Mouse (Mus musculus) CD4-positive, CD25-positive, alpha-beta regulatory T cell, adult 4 months (primary cell): Measurements from ENCODE around the gene Per3. TPM values are rescaled to one million over a fixed set of nuclear protein-coding genes. Genes with fewer than 3 reads are reported as not detected.
A peak's percentile ranks its signal among the peaks of the same experiment; 100 is the strongest.

Experiments
- ATAC-seq: one replicate; pipeline ENCODE4 v1.8.0; 2017
- polyA plus RNA-seq, 2 experiments: library from polyadenylated mRNA; unstranded; fragments of 100-300 nt; shearing (Covaris generic); gene quantifications; one replicate each; pipeline ENCODE4 v1.2.1; 2017

The Per3 gene
- polyA plus RNA-seq, result 1 to 10 TPM; 4.7 to 5.2 TPM

GRCm38 (mm10) chr4:151044037-151044943, at the start of gene Per3:
Gene Per3, minus strand, starts transcription at chr4:151044665.
- peak; percentile 83 for ATAC-seq

- no peak for ATAC-seq
These were observed 44.8 kb upstream of the Per3 start, which contains the start of gene Gm13090 for GRCm38 (mm10) chr4:151089270-151089669. Gene Gm13090, plus strand, starts transcription at chr4:151089570.

- no peak for ATAC-seq
These were observed 44.4 kb upstream of the Per3 start for GRCm38 (mm10) chr4:151088819-151089218.

- ATAC-seq, result no peak
These were observed 42.9 kb upstream of the Per3 start for GRCm38 (mm10) chr4:151087358-151087757.

- no peak for ATAC-seq
These were observed 38.6 kb upstream of the Per3 start for GRCm38 (mm10) chr4:151083027-151083426.

- ATAC-seq, result no peak
These were observed 37.5 kb upstream of the Per3 start for GRCm38 (mm10) chr4:151081977-151082376.

- no peak for ATAC-seq
These were observed 36.9 kb upstream of the Per3 start for GRCm38 (mm10) chr4:151081355-151081754.

GRCm38 (mm10) chr4:151074817-151075216, 30.4 kb upstream of the Per3 start:
- ATAC-seq, result no peak

- no peak for ATAC-seq
These were observed 28.8 kb upstream of the Per3 start for GRCm38 (mm10) chr4:151073108-151073744.

- no peak for ATAC-seq
These were observed 26.5 kb upstream of the Per3 start for GRCm38 (mm10) chr4:151070962-151071361.

GRCm38 (mm10) chr4:151068751-151069150, 24.3 kb upstream of the Per3 start:
- no peak for ATAC-seq

GRCm38 (mm10) chr4:151059566-151059965, 15.1 kb upstream of the Per3 start:
- ATAC-seq, result no peak

GRCm38 (mm10) chr4:151058634-151059033, 14.2 kb upstream of the Per3 start:
- no peak for ATAC-seq

GRCm38 (mm10) chr4:151057347-151058321, 13.2 kb upstream of the Per3 start, which contains the start of gene Vamp3:
Gene Vamp3, minus strand, starts transcription at chr4:151057963.
- ATAC-seq, result peak; percentile 99

GRCm38 (mm10) chr4:151051162-151051561, 6.7 kb upstream of the Per3 start:
- peak; percentile 68 for ATAC-seq

GRCm38 (mm10) chr4:151046524-151046923, 2.1 kb upstream of the Per3 start:
- no peak for ATAC-seq

- ATAC-seq, result peak; percentile 83
These were observed 592 bp upstream of the Per3 start for GRCm38 (mm10) chr4:151044944-151045570.

GRCm38 (mm10) chr4:151043281-151043680, 1.2 kb downstream of the Per3 start:
- no peak for ATAC-seq

- no peak for ATAC-seq
These were observed 3.0 kb downstream of the Per3 start for GRCm38 (mm10) chr4:151041506-151041905.

- no peak for ATAC-seq
These were observed 6.7 kb downstream of the Per3 start for GRCm38 (mm10) chr4:151037800-151038199.

GRCm38 (mm10) chr4:151036521-151036920, 7.9 kb downstream of the Per3 start:
- no peak for ATAC-seq

- ATAC-seq, result no peak
These were observed 17.5 kb downstream of the Per3 start for GRCm38 (mm10) chr4:151027001-151027400.
